Mouse (Mus musculus) erythroblast, embryonic 14.5 days (primary cell): ENCODE results near the gene Adamts7. TPM values are rescaled to one million over a fixed set of nuclear protein-coding genes. Genes with fewer than 3 reads are reported as not detected.

Experiments used
- H3K27me3 ChIP-seq: 2 replicates; pipeline ENCODE4 v1.6.1; 2012; ENCODE audit warnings: inconsistent platforms; ENCODE audit not compliant: control insufficient read depth
- H3K36me3 ChIP-seq: 2 replicates; pipeline ENCODE4 v1.6.1; 2012; ENCODE audit warnings: mild to moderate bottlenecking, inconsistent platforms; ENCODE audit not compliant: control insufficient read depth
- H3K4me1 ChIP-seq: 2 replicates; pipeline ENCODE4 v1.6.1; 2012; ENCODE audit warnings: inconsistent platforms; ENCODE audit not compliant: control insufficient read depth
- H3K4me3 ChIP-seq: replicated peaks from 2 replicates; pipeline ENCODE3; 2012; ENCODE audit warnings: moderate library complexity, mild to moderate bottlenecking, inconsistent platforms
- H3K9me3 ChIP-seq: 2 replicates; pipeline ENCODE4 v1.6.1; 2012; ENCODE audit warnings: low read length, inconsistent platforms, mixed read lengths; ENCODE audit not compliant: control insufficient read depth
- GATA1 ChIP-seq: IDR thresholded peaks from 2 replicates; pipeline ENCODE4 v1.6.1; 2012; ENCODE audit warnings: low read length, inconsistent platforms, mixed read lengths
- TAL1 ChIP-seq: IDR thresholded peaks from 3 replicates; pipeline ENCODE4 v1.6.1; 2012; ENCODE audit warnings: low read length, inconsistent platforms, mixed read lengths
- polyA plus RNA-seq: library from polyadenylated mRNA; stranded (reverse); fragments of >175 nt; gene quantifications from 2 replicates; pipeline ENCODE4 v1.2.3, GENCODE M21; 2012

Gene Adamts7
- polyA plus RNA-seq, 1 experiment: 0.01 TPM

DNA sequence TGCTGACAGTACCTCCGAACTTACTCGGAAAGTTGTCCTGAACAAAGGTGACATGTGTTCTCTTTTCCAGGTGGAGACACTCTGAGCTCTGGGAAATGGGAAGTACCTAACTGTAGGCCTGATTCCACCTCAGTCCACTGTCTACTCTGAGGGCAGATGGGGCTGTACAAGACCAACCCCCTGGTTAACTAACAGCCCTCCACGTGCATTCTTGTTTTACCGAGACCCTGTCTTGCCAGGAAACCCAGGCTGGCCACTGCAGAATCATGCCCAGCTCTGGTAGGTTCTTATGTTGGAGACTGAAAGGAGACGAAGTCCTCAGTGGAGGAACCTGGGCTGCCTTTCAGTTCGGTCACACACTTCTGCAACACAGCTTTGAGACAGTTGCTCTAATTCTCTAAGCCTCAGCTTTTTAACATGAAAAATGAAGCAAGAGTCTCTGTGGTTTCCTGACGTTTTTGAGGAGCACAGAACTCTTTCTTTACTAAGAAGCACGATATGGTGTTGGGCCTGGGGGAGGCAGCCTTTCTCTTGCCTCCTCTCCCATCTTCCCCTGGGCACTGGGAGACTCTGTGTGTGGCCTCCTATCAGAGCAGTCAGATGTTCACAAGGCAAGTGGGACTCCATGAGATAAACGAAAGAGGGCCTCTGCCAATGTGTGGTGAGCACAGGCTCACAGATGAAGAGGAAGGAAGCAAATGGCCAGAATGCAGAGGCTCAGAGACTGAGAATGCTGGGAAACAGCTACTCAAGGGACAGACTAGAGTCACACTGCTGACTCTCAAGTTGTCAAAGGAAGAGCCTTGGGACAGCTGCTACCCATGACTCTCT is 74.6 kb downstream of the Adamts7 start:
- Histone ChIP-seq H3K9me3 (no peaks in the 10 kb centered on the region; the same call in 1 of the 2 replicates), H3K4me1 (peaks cover 96% of the 10 kb centered on the region), H3K4me3 (peak overlapping the region; percentile 61), H3K36me3 (peaks cover 94% of the 10 kb centered on the region), H3K27me3 (no peaks in the 10 kb centered on the region)
- TF ChIP-seq TAL1: peak; percentile 91
- TF ChIP-seq GATA1: peak; percentile 92

DNA sequence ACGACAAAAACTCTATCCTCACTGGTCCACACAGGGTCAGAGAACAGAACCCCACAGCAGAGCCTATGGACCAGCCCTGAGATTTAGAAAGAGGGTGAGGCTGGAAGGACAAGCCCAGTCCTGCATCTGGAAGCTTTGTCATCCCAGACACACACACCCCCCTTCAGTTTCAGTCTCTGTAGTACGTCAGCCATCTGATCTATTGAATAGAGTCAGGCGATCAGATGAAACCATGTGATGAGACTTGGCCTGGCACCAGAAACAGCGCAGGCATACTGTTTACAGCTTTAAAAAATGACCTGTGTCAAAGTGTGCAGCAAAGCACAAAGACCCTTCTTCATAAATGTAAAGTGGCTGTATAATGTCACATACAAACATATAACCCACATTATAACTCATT is 77.7 kb downstream of the Adamts7 start:
- no peak overlapping the region for H3K4me3 ChIP-seq
- no peaks in the 10 kb centered on the region; the same call in 1 of the 2 replicates for H3K9me3 ChIP-seq
- TF ChIP-seq TAL1: no peak
- peaks cover 99% of the 10 kb centered on the region for H3K4me1 ChIP-seq
- H3K36me3 ChIP-seq: peaks cover 96% of the 10 kb centered on the region
- no peaks in the 10 kb centered on the region for H3K27me3 ChIP-seq

GRCm38 (mm10) chr9:90241041-90241440 is 78.2 kb downstream of the Adamts7 start:
- no peak for TF ChIP-seq GATA1
- no peak for TF ChIP-seq TAL1
- peaks cover 96% of the 10 kb centered on the region for H3K36me3 ChIP-seq
- H3K27me3 ChIP-seq: no peaks in the 10 kb centered on the region
- H3K9me3 ChIP-seq: no peaks in the 10 kb centered on the region; the same call in 1 of the 2 replicates
- peaks cover 99% of the 10 kb centered on the region for H3K4me1 ChIP-seq
- H3K4me3 ChIP-seq: no peak overlapping the region

- H3K9me3 ChIP-seq: no peaks in the 10 kb centered on the region; the same call in 1 of the 2 replicates
- H3K36me3 ChIP-seq: peaks cover 96% of the 10 kb centered on the region
- peaks cover 99% of the 10 kb centered on the region for H3K4me1 ChIP-seq
- no peaks in the 10 kb centered on the region for H3K27me3 ChIP-seq
- H3K4me3 ChIP-seq: no peak overlapping the region
- TF ChIP-seq TAL1 (no peak), GATA1 (no peak)
These were observed 78.7 kb downstream of the Adamts7 start for GRCm38 (mm10) chr9:90241618-90242017.

DNA sequence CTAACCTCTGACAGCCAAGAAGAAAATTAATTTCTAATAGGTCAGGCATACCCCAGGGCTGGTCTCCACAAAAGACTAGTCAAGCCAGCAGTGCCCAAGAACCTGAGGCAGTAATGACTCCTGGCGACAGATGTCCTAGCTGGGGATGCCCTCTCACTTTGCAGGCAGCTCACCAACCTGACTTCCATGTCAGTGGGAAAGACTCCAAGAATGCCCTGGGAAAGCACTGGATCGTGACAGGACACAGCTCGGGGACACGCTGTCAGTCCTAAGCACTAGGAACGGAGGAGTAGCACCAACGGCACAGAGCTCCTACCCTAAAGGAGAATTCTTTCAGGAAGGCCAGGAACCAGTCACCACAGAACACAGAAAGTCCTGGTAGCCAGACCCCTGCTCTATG is 79.4 kb downstream of the Adamts7 start:
- H3K36me3 ChIP-seq: peaks cover 96% of the 10 kb centered on the region

DNA sequence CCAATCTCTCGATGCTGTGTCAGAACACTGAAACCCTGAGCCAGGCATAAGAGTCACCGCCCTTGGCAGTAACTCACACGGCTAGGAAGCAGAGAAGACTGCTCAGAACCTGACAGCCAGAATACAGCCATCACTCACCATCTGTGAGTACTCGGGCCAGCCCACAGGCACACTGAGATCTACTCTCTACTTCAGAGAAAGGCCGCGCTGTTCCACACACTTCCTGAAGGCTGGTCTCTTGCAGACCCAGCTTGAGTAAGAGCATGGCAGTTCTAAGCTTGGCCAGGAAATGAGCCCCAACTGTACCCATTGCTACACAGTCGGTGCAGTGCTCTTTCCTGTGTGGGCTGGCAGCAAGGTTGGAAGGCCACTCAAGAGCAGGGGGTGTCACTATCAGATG is 80.0 kb downstream of the Adamts7 start:
- no peaks in the 10 kb centered on the region for H3K27me3 ChIP-seq
- H3K4me3 ChIP-seq: peak overlapping the region; percentile 29
- H3K9me3 ChIP-seq: peaks cover 2% of the 10 kb centered on the region; the same call in 1 of the 2 replicates
- TF ChIP-seq GATA1 (no peak), TAL1 (no peak)
- H3K4me1 ChIP-seq: peaks cover 99% of the 10 kb centered on the region
- peaks cover 96% of the 10 kb centered on the region for H3K36me3 ChIP-seq

More for the DNA sequence above, 79.4 kb downstream of the Adamts7 start:
- no peaks in the 10 kb centered on the region for H3K27me3 ChIP-seq
- H3K4me1 ChIP-seq: peaks cover 99% of the 10 kb centered on the region
- H3K4me3 ChIP-seq: no peak overlapping the region
- TF ChIP-seq TAL1: no peak
- TF ChIP-seq GATA1: no peak
- peaks cover 2% of the 10 kb centered on the region; the same call in 1 of the 2 replicates for H3K9me3 ChIP-seq

DNA sequence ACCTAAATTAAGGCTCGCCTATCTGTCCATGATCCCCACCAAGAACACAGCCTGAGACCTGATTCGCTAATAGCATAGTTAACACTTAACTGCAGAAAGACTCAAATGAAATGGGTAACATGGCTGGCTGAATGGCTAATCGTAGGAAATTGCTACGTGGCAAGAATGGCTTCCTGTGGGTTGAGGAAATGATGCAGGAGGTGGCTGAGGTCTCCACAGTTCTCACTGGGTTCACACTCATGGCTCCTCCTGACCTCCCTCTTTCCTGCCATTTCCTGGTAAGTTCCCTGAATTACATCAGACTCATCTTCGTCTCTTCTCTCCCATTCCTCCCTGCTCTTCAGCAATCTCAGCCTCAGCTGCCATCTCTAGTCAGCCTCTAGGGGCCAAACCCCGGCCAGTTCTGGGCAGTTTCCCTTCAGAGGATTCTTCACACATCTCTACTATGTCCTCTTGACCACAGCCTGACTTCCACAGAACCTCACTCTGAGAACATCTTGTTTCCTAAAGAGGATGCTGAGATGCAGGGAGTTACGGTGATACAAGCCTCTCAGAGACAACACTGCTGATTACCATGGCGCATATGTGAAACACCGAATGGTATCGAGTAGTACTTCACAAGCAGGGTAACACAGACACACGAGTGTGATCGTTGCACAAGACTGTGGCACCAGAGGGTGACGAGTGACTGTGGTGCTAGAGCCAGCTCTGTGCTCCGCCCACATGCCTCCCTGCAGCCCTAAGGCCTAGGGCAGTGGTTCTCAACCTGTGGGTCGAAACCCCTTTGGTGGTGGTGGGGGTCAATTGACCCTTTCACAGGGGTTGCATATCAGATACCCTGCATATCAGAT is 81.7 kb downstream of the Adamts7 start:
- H3K4me3 ChIP-seq: no peak overlapping the region
- peaks cover 99% of the 10 kb centered on the region for H3K4me1 ChIP-seq
- no peaks in the 10 kb centered on the region for H3K27me3 ChIP-seq
- H3K9me3 ChIP-seq: peaks cover 2% of the 10 kb centered on the region; the same call in 1 of the 2 replicates
- peaks cover 96% of the 10 kb centered on the region for H3K36me3 ChIP-seq
- TF ChIP-seq GATA1 (no peak), TAL1 (no peak)

DNA sequence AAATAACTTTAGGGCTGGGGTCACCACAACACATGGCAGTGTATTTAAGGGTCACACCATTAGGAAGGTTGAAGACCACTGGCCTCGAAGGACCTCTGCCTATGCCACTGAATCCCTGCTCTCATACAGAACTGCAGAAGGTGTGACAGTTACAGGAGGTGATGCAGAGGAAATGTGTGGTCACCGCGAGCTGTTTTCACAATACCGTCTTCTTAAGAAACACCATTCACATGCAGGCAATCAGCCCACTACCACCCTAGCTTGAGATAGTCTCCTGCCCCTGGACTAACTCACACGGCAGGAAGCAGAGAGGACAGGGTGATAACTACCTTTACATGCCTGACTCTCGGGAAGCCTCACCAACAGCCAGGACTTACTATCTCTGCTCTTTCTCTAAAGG is 82.3 kb downstream of the Adamts7 start:
- H3K27me3 ChIP-seq: no peaks in the 10 kb centered on the region
- peaks cover 96% of the 10 kb centered on the region for H3K36me3 ChIP-seq
- TF ChIP-seq TAL1 (no peak), GATA1 (no peak)
- H3K4me3 ChIP-seq: no peak overlapping the region
- H3K4me1 ChIP-seq: peaks cover 99% of the 10 kb centered on the region
- H3K9me3 ChIP-seq: 0 out of 2 replicates have a peak, but pooled peaks cover 2% of the 10 kb centered on the region

- Histone ChIP-seq H3K36me3 (peaks cover 91% of the 10 kb centered on the region), H3K9me3 (0 out of 2 replicates have a peak, but pooled peaks cover 2% of the 10 kb centered on the region), H3K4me1 (peaks cover 100% of the 10 kb centered on the region), H3K4me3 (no peak overlapping the region), H3K27me3 (no peaks in the 10 kb centered on the region)
- no peak for TF ChIP-seq GATA1
- TF ChIP-seq TAL1: no peak
These were observed 82.9 kb downstream of the Adamts7 start for GRCm38 (mm10) chr9:90245781-90246180.
